Mouse (Mus musculus) intestine, postnatal 0 days (tissue): ENCODE data around the gene Vil1. TPM values are rescaled to one million over a fixed set of nuclear protein-coding genes. Genes with fewer than 3 reads are reported as not detected.

Source experiments
- ATAC-seq: fragments of 200-750 bp; cut with Nextera tagmentation; 2 replicates; pipeline ENCODE4 v1.8.0; 2017; ENCODE audit warnings: mild to moderate bottlenecking, moderate TSS enrichment, moderate library complexity
- H3K27ac ChIP-seq: fragments of 300-500 bp; sonication (generic); 2 replicates; pipeline ENCODE4 v1.5.1; 2014; ENCODE audit warnings: mild to moderate bottlenecking, low read depth, low read length, moderate library complexity
- H3K27me3 ChIP-seq: fragments of 300-500 bp; sonication (generic); replicated peaks from 2 replicates; pipeline ENCODE4 v1.6.1; 2014; ENCODE audit warnings: low read length, mixed read lengths; ENCODE audit not compliant: control insufficient read depth, insufficient read depth
- H3K36me3 ChIP-seq: fragments of 300-500 bp; sonication (generic); 2 replicates; pipeline ENCODE4 v1.6.1; 2014; ENCODE audit warnings: mild to moderate bottlenecking, moderate library complexity; ENCODE audit not compliant: control insufficient read depth, insufficient read depth
- H3K4me1 ChIP-seq: fragments of 300-500 bp; sonication (generic); replicated peaks from 2 replicates; pipeline ENCODE4 v1.6.1; 2014; ENCODE audit warnings: antibody characterized with exemption, low read length, mixed read lengths; ENCODE audit not compliant: control insufficient read depth, insufficient read depth
- H3K4me2 ChIP-seq: fragments of 300-500 bp; sonication (generic); replicated peaks from 2 replicates; pipeline ENCODE4 v1.6.1; 2014; ENCODE audit warnings: low read depth, mild to moderate bottlenecking, moderate library complexity
- H3K4me3 ChIP-seq: fragments of 300-500 bp; sonication (generic); 2 replicates; pipeline ENCODE4 v1.5.1; 2014; ENCODE audit warnings: low read depth, low read length
- H3K9ac ChIP-seq: fragments of 300-500 bp; sonication (generic); 2 replicates; pipeline ENCODE4 v1.6.1; 2014; ENCODE audit warnings: mild to moderate bottlenecking, low read depth, low read length
- H3K9me3 ChIP-seq: fragments of 300-500 bp; sonication (generic); 2 replicates; pipeline ENCODE4 v1.6.1; 2016; ENCODE audit warnings: mixed run types; ENCODE audit not compliant: control insufficient read depth
- CTCF ChIP-seq: sonication (generic); IDR thresholded peaks from 2 replicates; pipeline ENCODE4 v1.5.1; 2016; ENCODE audit warnings: low read depth, mild to moderate bottlenecking, control low read depth, antibody characterized with exemption, moderate library complexity
- WGBS: fragments of 180-500 bp; shearing (Covaris S2); extraction: QIAGEN DNeasy Blood & Tissue Kit; methylation state at CpG from one replicate; pipeline ENCODE4 v1.1.7; 2014; 5-methylcytosine and 5-hydroxymethylcytosine counted together
- polyA plus RNA-seq: library from polyadenylated mRNA; unstranded; fragments of >200 nt; fragmentation: Nextera tagmentation; extraction: Ambion mirVana; gene quantifications from 2 replicates; pipeline ENCODE4 v1.2.1, GENCODE M21; 2015

The Vil1 gene
- 217 and 244 TPM in 2 replicates for polyA plus RNA-seq

- Histone ChIP-seq H3K9ac (peak within 1 kb of the TSS; percentile 63), H3K4me1 (no peaks in the 10 kb centered on the region; the same call in 1 of the 2 replicates), H3K27ac (peak within 1 kb of the TSS; percentile 91), H3K36me3 (0 out of 2 replicates have a peak, but pooled peaks cover 5% of the 10 kb centered on the region), H3K9me3 (no peaks in the 10 kb centered on the region), H3K4me2 (peak within 1 kb of the TSS; percentile 70), H3K27me3 (no peaks in the 10 kb centered on the region), H3K4me3 (peak within 1 kb of the TSS; percentile 47)
- TF ChIP-seq CTCF, result peak; percentile 71
- peak; percentile 89 for ATAC-seq
- 17% methylated on average over 13 of the region's 15 CpGs for WGBS
These were observed at the start of gene Vil1 for GRCm38 (mm10) chr1:74408589-74409504. Gene Vil1, plus strand, starts transcription at chr1:74409376.

- whole genome bisulfite sequencing, result 82% methylated on average over 5 of the region's 5 CpGs
- no peaks in the 10 kb centered on the region for H3K36me3 ChIP-seq
These were observed 49.1 kb upstream of the Vil1 start for GRCm38 (mm10) chr1:74359952-74360517.

GRCm38 (mm10) chr1:74361812-74362211 is 47.4 kb upstream of the Vil1 start, which contains the start of gene Catip:
Gene Catip, plus strand, starts transcription at chr1:74362108.
- Histone ChIP-seq H3K4me3 (no peak within 1 kb of the TSS), H3K9me3 (no peaks in the 10 kb centered on the region), H3K4me1 (no peaks in the 10 kb centered on the region), H3K27me3 (no peaks in the 10 kb centered on the region), H3K36me3 (no peaks in the 10 kb centered on the region), H3K4me2 (no peak within 1 kb of the TSS), H3K9ac (no peak within 1 kb of the TSS), H3K27ac (no peak within 1 kb of the TSS)
- peak; percentile 90 for TF ChIP-seq CTCF
- ATAC-seq, result peak; percentile 68
- 0% methylated on average over 2 of the region's 2 CpGs for WGBS

More at GRCm38 (mm10) chr1:74359952-74360517, 49.1 kb upstream of the Vil1 start:
- Histone ChIP-seq H3K9ac (no peak overlapping the region), H3K27me3 (no peaks in the 10 kb centered on the region), H3K4me1 (no peaks in the 10 kb centered on the region), H3K27ac (no peak overlapping the region), H3K9me3 (no peaks in the 10 kb centered on the region), H3K4me2 (no peak overlapping the region), H3K4me3 (no peak overlapping the region)
- no peak for TF ChIP-seq CTCF
- ATAC-seq, result no peak

- H3K27me3 ChIP-seq, result no peaks in the 10 kb centered on the region
- ATAC-seq, result no peak
- H3K36me3 ChIP-seq, result no peaks in the 10 kb centered on the region
- no peak for TF ChIP-seq CTCF
- H3K4me1 ChIP-seq, result no peaks in the 10 kb centered on the region
- H3K9ac ChIP-seq, result no peak overlapping the region
- 68% methylated on average over 17 of the region's 17 CpGs for WGBS
- H3K4me2 ChIP-seq, result no peak overlapping the region
- H3K4me3 ChIP-seq, result no peak overlapping the region
- H3K27ac ChIP-seq, result no peak overlapping the region
- H3K9me3 ChIP-seq, result no peaks in the 10 kb centered on the region
These were observed 46.6 kb upstream of the Vil1 start for GRCm38 (mm10) chr1:74362325-74363229.

GRCm38 (mm10) chr1:74363437-74363836 is 45.7 kb upstream of the Vil1 start:
- Histone ChIP-seq H3K9ac (no peak overlapping the region), H3K27me3 (no peaks in the 10 kb centered on the region), H3K4me1 (no peaks in the 10 kb centered on the region), H3K4me2 (no peak overlapping the region), H3K9me3 (no peaks in the 10 kb centered on the region), H3K4me3 (no peak overlapping the region), H3K36me3 (no peaks in the 10 kb centered on the region), H3K27ac (no peak overlapping the region)
- no peak for TF ChIP-seq CTCF
- no peak for ATAC-seq
- 54% methylated on average over 5 of the region's 5 CpGs for WGBS
